Mouse (Mus musculus) hindbrain, postnatal 0 days (tissue): ENCODE data around the gene Dot1l. TPM values are rescaled to one million over a fixed set of nuclear protein-coding genes. Genes with fewer than 3 reads are reported as not detected.

Experiments
- ATAC-seq: fragments of 200-750 bp; cut with Nextera tagmentation; 2 replicates; pipeline ENCODE4 v1.8.0; 2017; ENCODE audit warnings: mild to moderate bottlenecking, moderate TSS enrichment, moderate library complexity
- DNase-seq: peaks from one replicate; pipeline ENCODE4 v3.0.0-alpha.2; 2015; ENCODE audit warnings: low spot score
- H3K27ac ChIP-seq: fragments of 300-500 bp; sonication (generic); 2 replicates; pipeline ENCODE4 v1.5.1; 2014; ENCODE audit warnings: mild to moderate bottlenecking
- H3K27me3 ChIP-seq: fragments of 300-500 bp; sonication (generic); 2 replicates; pipeline ENCODE4 v1.6.1; 2014; ENCODE audit warnings: low read length, mixed read lengths; ENCODE audit not compliant: insufficient read depth
- H3K36me3 ChIP-seq: fragments of 300-500 bp; sonication (generic); 2 replicates; pipeline ENCODE4 v1.6.1; 2014; ENCODE audit warnings: low read length, mixed read lengths; ENCODE audit not compliant: insufficient read depth
- H3K4me1 ChIP-seq: fragments of 300-500 bp; sonication (generic); 2 replicates; pipeline ENCODE4 v1.6.1; 2014; ENCODE audit warnings: antibody characterized with exemption, low read length, mixed read lengths; ENCODE audit not compliant: insufficient read depth
- H3K4me2 ChIP-seq: fragments of 300-500 bp; sonication (generic); 2 replicates; pipeline ENCODE4 v1.6.1; 2014; ENCODE audit warnings: low read depth, mild to moderate bottlenecking, low read length, moderate library complexity, mixed read lengths
- H3K4me3 ChIP-seq: fragments of 300-500 bp; sonication (generic); 2 replicates; pipeline ENCODE4 v1.5.1; 2014; ENCODE audit warnings: low read length
- H3K9ac ChIP-seq: fragments of 300-500 bp; sonication (generic); replicated peaks from 2 replicates; pipeline ENCODE4 v1.6.1; 2014; ENCODE audit warnings: mild to moderate bottlenecking, low read length, moderate library complexity, mixed read lengths
- H3K9me3 ChIP-seq: fragments of 300-500 bp; sonication (generic); 2 replicates; pipeline ENCODE4 v1.6.1; 2016; ENCODE audit warnings: low read length, mixed read lengths
- CTCF ChIP-seq: IDR thresholded peaks from 2 replicates; pipeline ENCODE4 v1.5.1; 2016; ENCODE audit warnings: antibody characterized with exemption, control low read depth, low read depth
- WGBS: fragments of 180-500 bp; shearing (Covaris S2); extraction: QIAGEN DNeasy Blood & Tissue Kit; methylation state at CpG from one replicate; pipeline ENCODE4 v1.1.7; 2014; 5-methylcytosine and 5-hydroxymethylcytosine counted together
- polyA plus RNA-seq: library from polyadenylated mRNA; unstranded; fragments of >200 nt; fragmentation: Nextera tagmentation; extraction: Ambion mirVana; gene quantifications from 2 replicates; pipeline ENCODE4 v1.2.1, GENCODE M21; 2015
- total RNA-seq: library from RNA; depleted of rRNA; stranded (reverse); fragments of >200 nt; gene quantifications from 2 replicates; pipeline ENCODE4 v1.2.3, GENCODE M21; 2014; rRNA removed

Dot1l gene
- total RNA-seq (27.2 and 27.7 TPM in 2 replicates), polyA plus RNA-seq (10.3 and 12.6 TPM in 2 replicates)

DNA sequence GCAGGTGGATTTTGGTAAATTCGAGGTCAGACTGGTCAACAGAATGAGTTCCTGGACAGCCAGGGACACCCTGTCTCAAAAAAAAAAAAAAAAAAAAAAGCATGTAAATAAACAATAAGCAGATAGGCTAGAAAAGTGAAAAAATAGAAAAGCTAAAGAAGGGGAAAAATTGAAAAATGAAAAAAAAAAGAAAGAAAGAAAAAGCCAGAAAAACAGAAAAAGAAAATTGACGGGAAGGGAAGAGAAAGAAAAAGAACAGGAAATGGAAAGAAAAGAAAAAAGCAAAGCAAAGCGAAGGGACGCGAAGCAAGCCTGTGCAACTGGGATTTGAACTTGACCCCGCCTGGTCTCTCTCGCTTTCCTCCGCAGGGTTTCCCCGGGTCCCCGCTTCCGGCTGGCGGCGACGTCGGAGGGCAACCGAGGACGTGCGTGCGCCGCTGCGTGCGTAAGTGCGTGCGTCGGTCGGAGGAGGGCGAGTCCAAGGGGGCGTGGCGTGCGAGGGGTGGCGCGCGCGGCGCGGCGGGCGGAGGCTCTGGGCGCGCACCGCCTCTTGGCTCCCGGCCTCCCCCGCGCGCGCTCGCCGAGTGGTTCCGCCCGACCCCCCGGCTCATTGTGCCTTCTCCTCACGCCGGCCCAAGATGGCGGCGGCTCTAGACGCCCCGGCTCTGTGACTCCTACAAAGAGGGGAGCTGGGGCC lies at the start of gene Dot1l:
TSS of gene Dot1l (plus strand) at position 613 of the 697 bp plus-strand sequence.
- no peaks in the 10 kb centered on the region for H3K27me3 ChIP-seq
- peak within 1 kb of the TSS; percentile 88 for H3K4me3 ChIP-seq
- H3K36me3 ChIP-seq, result no peaks in the 10 kb centered on the region
- H3K4me1 ChIP-seq, result peaks cover 32% of the 10 kb centered on the region
- TF ChIP-seq CTCF, result no peak
- H3K9me3 ChIP-seq, result no peaks in the 10 kb centered on the region
- peak; percentile 94 for ATAC-seq
- 2% methylated on average over 30 of the region's 57 CpGs for WGBS
- peak within 1 kb of the TSS; percentile 92 for H3K4me2 ChIP-seq
- H3K27ac ChIP-seq, result peak within 1 kb of the TSS; percentile 88
- peak; percentile 99 for DNase-seq
- peak within 1 kb of the TSS; percentile 96 for H3K9ac ChIP-seq

DNA sequence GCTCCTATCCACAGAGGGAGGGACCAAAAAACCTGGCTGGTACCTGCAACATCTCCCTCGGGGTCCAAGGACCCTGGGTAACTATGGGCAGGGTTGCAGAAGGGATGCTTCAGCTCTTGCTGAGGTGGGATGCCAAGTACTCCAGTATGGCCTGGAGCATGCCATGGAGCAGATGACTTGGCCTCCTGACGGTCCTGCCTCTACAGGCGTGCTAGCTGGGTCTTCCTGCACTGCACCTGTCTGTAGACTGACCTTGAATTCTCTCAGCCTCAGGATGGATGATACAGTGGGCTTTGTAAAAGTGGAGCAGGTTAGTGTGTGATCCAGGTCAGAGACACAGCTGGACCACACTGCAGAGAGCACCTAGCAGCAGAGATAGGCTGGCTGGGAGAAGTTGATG lies 49.5 kb upstream of the Dot1l start:
- Histone ChIP-seq H3K4me1 (peaks cover 13% of the 10 kb centered on the region; the same call in 1 of the 2 replicates), H3K9me3 (no peaks in the 10 kb centered on the region), H3K9ac (no peak overlapping the region), H3K27me3 (no peaks in the 10 kb centered on the region), H3K4me3 (no peak overlapping the region), H3K4me2 (no peak overlapping the region), H3K36me3 (peaks cover 41% of the 10 kb centered on the region), H3K27ac (no peak overlapping the region)
- ATAC-seq (no peak), DNase-seq (no peak)
- TF ChIP-seq CTCF, result no peak
- 83% methylated on average over 3 of the region's 3 CpGs for WGBS

DNA sequence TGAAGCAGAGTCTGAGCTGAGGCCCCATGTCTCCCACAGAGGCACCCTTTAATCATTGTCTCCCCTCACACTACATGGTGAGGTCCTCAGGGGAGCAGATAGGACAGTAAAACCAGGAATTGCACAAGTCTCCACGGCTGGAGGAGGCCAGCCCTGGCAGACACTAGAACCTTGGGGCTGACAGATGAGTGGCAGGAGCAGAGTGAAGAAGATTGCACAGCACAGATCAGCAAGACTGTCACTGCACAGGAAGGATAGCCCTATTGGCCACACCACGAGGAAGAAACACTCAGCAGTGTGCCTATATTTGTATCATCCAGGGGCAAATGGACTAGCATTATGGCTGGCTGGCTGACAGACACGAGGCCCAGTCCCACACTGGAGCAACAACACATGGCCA lies 44.2 kb upstream of the Dot1l start:
- no peak overlapping the region for H3K9ac ChIP-seq
- no peak overlapping the region for H3K27ac ChIP-seq
- H3K36me3 ChIP-seq, result peaks cover 92% of the 10 kb centered on the region
- H3K4me3 ChIP-seq, result no peak overlapping the region
- H3K4me1 ChIP-seq, result no peaks in the 10 kb centered on the region
- H3K9me3 ChIP-seq, result no peaks in the 10 kb centered on the region
- DNase-seq (no peak), ATAC-seq (no peak)
- TF ChIP-seq CTCF, result no peak
- H3K4me2 ChIP-seq, result no peak overlapping the region
- no peaks in the 10 kb centered on the region for H3K27me3 ChIP-seq
- WGBS, result 88% methylated on average over 3 of the region's 3 CpGs

- Histone ChIP-seq H3K9ac (no peak overlapping the region), H3K36me3 (peaks cover 94% of the 10 kb centered on the region), H3K4me3 (no peak overlapping the region), H3K27ac (no peak overlapping the region), H3K9me3 (no peaks in the 10 kb centered on the region), H3K27me3 (no peaks in the 10 kb centered on the region), H3K4me2 (no peak overlapping the region), H3K4me1 (no peaks in the 10 kb centered on the region)
- TF ChIP-seq CTCF, result no peak
- WGBS, result 90% methylated on average over 1 of the region's 1 CpGs
- no peak for ATAC-seq
- no peak for DNase-seq
These were observed 37.7 kb upstream of the Dot1l start for GRCm38 (mm10) chr10:80717281-80717680.

DNA sequence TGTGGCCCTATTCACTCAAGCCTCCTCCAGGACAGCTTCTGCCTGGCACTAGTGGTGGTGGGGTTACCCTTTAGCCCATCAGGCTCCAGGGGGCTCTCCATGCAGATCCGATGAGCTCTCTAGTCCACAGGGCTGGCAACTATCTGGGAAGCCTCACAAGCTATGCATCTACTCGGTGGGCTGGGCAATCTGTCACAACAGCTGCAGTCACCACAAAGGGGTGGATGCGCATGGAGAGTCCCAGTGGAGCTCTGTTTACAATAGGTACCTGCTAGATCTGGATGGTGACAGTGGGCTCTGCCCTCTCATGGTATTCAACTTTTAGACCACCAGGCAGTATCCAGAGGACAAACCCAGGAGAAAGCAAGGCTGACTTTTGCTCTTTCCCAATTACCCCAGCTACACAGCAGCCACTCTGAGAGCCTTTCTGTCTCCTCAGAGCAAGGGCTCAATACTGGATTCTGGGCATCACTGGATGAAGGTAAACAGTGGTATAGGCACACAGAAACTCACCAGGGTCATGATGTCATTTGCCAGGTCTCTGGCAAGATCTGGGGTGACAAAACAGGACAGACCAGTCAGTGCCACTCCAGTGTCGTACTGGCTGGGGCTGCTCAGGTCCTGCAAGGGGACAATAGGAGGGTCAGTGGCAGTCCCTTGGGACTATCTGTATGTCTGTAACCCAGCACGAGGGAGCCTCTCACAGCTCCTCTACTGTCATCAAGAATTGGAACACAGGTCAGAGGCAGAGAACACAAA lies 27.5 kb upstream of the Dot1l start:
- peaks cover 86% of the 10 kb centered on the region for H3K36me3 ChIP-seq
- no peaks in the 10 kb centered on the region for H3K9me3 ChIP-seq
- DNase-seq (no peak), ATAC-seq (no peak)
- TF ChIP-seq CTCF, result no peak
- no peak overlapping the region for H3K4me2 ChIP-seq
- H3K27me3 ChIP-seq, result no peaks in the 10 kb centered on the region
- 76% methylated on average over 5 of the region's 5 CpGs for WGBS
- no peaks in the 10 kb centered on the region for H3K4me1 ChIP-seq
- no peak overlapping the region for H3K9ac ChIP-seq
- H3K4me3 ChIP-seq, result no peak overlapping the region
- no peak overlapping the region for H3K27ac ChIP-seq

DNA sequence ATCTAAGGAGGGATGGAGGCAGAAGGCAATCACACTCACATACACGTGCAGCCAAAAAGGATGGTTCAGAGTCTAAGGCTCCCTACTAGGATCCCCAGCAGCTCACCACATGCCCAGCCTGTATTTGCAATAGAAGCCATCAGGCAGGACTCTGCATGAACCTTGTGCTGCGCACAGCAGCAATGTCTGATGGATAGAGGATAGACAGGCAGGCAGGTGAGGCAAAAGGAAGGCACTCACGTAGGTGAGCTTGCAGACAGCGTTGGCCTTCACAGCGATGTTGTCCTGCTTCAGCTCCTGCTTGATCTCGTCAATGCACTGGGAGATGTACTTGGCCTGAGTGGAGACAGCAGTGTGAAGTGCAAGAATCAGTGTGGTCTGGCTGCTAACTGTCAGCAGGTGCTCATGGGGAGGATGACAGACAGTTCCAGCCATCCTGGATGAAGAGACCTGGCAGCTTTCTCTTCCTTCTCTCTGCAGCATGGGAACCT lies 22.4 kb upstream of the Dot1l start:
- Histone ChIP-seq H3K9me3 (no peaks in the 10 kb centered on the region), H3K27ac (no peak overlapping the region), H3K9ac (no peak overlapping the region), H3K4me1 (no peaks in the 10 kb centered on the region), H3K4me2 (no peak overlapping the region), H3K27me3 (no peaks in the 10 kb centered on the region), H3K4me3 (no peak overlapping the region), H3K36me3 (peaks cover 44% of the 10 kb centered on the region)
- ATAC-seq (no peak), DNase-seq (no peak)
- 85% methylated on average over 6 of the region's 6 CpGs for WGBS
- TF ChIP-seq CTCF, result no peak
